Mouse (Mus musculus) erythroid progenitor cell, adult 5-6 weeks (primary cell): ENCODE data around the gene Magi2. TPM values are rescaled to one million over a fixed set of nuclear protein-coding genes. Genes with fewer than 3 reads are reported as not detected.

ENCODE experiments used
- ATAC-seq: replicated peaks from 2 replicates; pipeline ENCODE4 v1.8.0; 2016; ENCODE audit warnings: moderate number of reproducible peaks, mild to moderate bottlenecking, moderate TSS enrichment, inconsistent platforms; ENCODE audit not compliant: poor library complexity, low FRiP score, severe bottlenecking
- total RNA-seq, 2 experiments: library from RNA; stranded (forward) in 1 of 2; stranded (reverse) in 1 of 2; fragments of 150-400 nt in 1 of 2; fragments of 186-747, 209-891 nt in 1 of 2; gene quantifications; 2 replicates each; pipeline versions ENCODE4 v1.2.3 to v1.2.4; 2015 to 2017; ENCODE audit warnings: low replicate concordance in 2 of 2

Gene Magi2
- total RNA-seq, 2 experiments from 2014 or later: not detected

GRCm38 (mm10) chr5:19666416-19666815 is 439.6 kb downstream of the Magi2 start:
- no peak for ATAC-seq

DNA sequence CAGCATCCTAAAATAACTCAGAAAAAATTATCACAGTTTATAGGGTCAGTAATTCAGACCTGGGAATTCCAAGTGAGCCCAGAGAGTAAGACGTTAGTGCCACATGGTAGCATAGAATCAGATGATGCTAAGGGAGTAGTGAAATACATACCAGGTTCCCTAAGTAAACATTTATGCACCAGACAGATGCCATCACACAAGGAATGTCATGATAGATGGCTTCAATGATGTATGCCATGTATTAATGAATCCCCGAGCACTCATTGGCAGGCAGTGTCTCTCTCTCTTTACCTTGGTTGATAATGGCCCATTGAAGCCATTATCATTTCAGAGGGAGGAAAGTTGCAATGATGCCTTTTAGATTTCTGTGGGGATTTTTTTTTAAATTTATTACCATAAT is 490.5 kb downstream of the Magi2 start:
- ATAC-seq: no peak

- ATAC-seq: no peak
Observed at GRCm38 (mm10) chr5:19726277-19726676, 499.4 kb downstream of the Magi2 start.

- ATAC-seq: no peak
Observed at GRCm38 (mm10) chr5:19745376-19745775, 518.5 kb downstream of the Magi2 start.

DNA sequence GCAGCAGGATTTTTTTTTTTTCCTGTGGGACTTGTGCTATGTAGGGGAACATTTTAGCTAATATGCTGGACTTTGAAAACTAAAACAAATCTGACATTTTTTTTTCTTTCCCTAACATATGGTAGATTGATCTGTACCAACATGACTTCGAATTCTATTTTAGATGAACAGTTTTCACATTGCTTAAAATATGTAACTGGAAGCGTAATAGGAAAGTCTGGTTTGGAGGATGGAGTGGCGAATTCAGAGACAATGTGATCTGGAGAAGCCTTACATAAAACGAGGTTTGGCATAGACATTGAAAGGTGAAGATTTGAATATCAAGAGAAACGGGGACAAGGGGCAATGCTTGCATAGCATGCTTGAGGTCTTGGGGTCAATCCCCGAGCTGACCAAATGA is 519.1 kb downstream of the Magi2 start:
- ATAC-seq: no peak

- ATAC-seq: no peak
Observed at GRCm38 (mm10) chr5:19746865-19747514, 520.2 kb downstream of the Magi2 start.

DNA sequence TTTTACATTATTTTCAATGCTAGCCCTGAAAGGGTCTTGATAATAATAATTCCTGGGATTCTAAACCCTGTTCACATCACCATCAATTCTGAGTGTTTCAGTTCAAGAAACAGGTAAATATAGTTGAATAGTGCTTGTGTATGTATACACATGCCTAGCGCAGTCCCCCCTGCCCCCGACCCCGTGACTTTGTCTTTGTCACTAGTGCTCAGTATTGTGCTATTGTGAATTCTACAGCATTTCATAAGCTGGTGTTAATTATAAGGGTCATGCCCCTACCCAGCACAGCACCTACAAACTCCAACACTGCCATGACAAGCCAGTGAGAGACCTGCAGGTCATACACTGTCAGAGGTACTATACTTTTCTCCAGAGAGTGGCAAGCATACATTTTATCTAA is 520.8 kb downstream of the Magi2 start:
- ATAC-seq: no peak

- no peak for ATAC-seq
Observed at GRCm38 (mm10) chr5:19779224-19779623, 552.4 kb downstream of the Magi2 start.

- no peak for ATAC-seq
Observed at GRCm38 (mm10) chr5:19780076-19780475, 553.2 kb downstream of the Magi2 start.

DNA sequence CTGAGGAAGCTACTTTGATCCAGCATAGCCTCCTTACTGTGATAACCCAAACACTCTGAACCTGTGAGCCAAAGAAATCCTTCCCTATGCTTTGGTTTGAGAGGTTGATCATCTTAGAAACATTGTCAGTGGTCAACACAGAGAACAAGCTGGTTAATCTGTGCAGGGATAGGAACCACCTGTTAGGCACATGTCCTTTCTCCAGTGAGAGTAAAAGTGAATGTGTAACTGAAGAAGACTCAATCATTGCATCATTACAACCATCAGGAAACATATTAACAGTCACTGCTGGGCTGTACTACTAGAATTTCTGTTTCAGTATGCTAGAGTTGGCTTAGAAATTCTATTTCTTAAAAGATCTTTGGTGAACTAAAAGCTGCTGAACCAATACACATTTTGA is 558.5 kb downstream of the Magi2 start:
- ATAC-seq: no peak

- ATAC-seq: no peak
Observed at GRCm38 (mm10) chr5:19787522-19788144, 560.8 kb downstream of the Magi2 start.

DNA sequence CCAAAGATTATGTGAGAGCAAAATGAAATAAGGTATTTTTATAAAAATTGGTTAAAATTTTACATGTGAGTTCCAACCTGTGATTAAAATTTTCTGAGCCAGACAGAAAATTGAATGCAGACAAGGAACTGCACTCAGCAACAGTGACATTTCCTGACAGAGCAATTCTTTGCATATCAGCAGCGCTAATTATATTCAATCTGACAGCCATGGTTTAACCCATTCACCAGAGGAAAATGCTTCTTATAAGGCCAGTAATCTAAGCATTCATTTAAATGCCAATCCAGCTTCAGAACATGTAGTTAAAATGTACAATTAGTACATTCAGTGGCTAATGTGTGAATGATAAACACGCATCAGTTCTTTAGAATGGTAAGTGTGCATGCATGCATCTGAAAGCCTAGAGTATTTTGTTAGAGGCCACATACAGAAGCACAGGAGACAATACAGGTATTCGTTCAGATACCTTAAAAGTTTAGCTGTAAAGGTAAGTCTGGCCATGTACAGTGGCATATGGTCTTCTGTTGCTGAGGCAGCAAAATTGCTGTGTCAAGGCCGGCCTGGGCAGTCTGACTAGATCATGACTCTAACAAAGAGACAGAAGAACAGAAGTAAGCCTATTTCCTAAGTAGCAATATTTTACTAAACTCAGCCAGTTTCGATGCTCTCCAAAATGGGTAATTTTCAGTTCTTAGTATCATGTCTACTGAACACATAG is 576.4 kb downstream of the Magi2 start:
- no peak for ATAC-seq

DNA sequence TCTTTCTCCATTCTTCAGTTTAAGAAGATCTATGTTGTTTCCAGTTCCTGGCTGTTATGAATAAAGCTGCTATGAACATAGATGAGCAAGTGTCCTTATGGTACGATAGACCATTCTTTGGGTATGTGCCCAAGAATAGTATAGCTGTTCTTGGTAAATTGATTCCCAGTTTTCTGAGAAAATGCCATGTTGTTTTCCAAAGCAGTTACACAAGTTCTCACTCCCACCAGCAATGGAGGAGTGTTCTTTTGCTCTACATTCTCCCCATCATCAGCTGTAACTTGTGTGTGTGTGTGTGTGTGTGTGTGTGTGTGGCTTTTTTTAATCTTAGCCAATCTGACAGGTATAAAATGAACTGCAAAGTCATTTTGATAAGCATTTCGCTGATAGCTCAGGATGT is 595.7 kb downstream of the Magi2 start:
- no peak for ATAC-seq

GRCm38 (mm10) chr5:19825943-19826342 is 599.1 kb downstream of the Magi2 start:
- ATAC-seq: no peak

- no peak for ATAC-seq
Observed at GRCm38 (mm10) chr5:19829341-19829740, 602.5 kb downstream of the Magi2 start.

DNA sequence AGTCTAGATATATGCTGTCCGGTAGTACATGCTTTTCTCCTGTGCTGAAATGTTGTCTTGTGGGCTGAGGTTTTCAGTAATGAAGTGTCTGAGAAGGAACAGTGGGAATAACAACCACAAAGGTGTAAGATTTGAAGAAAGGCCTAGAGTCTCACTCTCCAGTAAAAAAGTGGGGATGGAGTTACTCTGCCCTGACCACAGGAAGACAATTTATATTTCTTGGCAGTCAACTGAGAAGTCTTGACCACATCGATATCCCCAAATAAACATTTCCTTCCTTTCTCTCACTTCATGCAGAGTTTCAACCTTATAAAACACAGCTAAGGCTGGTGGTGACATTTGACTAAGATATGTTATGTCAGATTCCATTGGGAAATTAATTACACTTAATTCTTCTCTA is 636.0 kb downstream of the Magi2 start:
- ATAC-seq: no peak

- no peak for ATAC-seq
Observed at GRCm38 (mm10) chr5:19870406-19870805, 643.6 kb downstream of the Magi2 start.

GRCm38 (mm10) chr5:19891693-19892092 is 664.9 kb downstream of the Magi2 start:
- no peak for ATAC-seq

GRCm38 (mm10) chr5:19895893-19896292 is 669.1 kb downstream of the Magi2 start:
- no peak for ATAC-seq

DNA sequence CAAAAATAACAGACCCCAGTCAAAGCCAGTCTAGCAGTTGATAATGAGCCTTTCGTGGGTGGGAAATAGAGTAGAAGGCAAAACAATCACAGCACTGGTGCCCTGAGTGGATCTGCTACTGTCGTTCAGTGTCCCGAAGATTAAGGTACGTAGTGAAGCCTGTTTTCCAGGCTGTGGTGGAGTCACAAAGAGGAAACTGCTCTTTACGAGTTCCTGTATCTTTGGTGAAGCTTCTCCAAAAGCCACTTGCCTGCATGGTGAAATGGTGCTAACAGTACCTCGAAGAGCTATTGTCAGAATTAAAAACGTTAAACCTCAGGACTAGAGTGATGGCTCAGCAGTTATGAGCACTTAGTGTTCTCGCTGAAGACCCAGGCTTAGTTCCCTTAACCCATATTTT is 674.8 kb downstream of the Magi2 start:
- no peak for ATAC-seq

GRCm38 (mm10) chr5:19906636-19907035 is 679.8 kb downstream of the Magi2 start:
- no peak for ATAC-seq
